Mouse (Mus musculus): ENCODE measurements around the gene Tapt1. TPM values are rescaled to one million over a fixed set of nuclear protein-coding genes. Genes with fewer than 3 reads are reported as not detected.
A peak's percentile ranks its signal among the peaks of the same experiment; 100 is the strongest.

Tapt1 gene
- polyA plus RNA-seq, 1 experiment from 2014 or later: 28.5 TPM

DNA sequence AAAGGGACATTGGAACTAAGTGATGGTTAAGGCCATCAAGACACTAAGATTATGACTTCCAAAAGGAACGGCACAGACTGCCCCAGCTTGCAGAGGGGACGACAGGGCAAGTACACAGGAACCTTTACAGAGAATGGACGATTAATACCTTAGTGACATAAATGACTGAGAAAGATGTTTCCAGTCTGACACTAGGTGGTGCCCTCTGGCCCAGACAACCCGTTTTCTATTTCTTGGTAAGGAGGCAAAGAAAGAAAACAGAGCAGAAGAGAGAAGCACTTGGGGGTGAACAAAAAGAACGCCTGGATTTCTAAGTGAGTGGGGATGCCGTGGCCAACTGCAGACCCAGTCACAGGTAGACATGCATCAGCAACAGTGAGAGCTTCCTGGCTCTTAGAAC is 2.2 kb downstream of the Tapt1 start:
- no peak for ATAC-seq
- H3K9me3 ChIP-seq (ENCODE audit: control insufficient read depth, low read length): no peaks in the 10 kb centered on the region
- H3K27ac ChIP-seq (ENCODE audit: low read depth, low read length): no peak overlapping the region
- no peak overlapping the region for H3K4me3 ChIP-seq (ENCODE audit: low read length)
- H3K36me3 ChIP-seq (ENCODE audit: control insufficient read depth, insufficient read depth, low read length): no peaks in the 10 kb centered on the region
- 20% methylated on average over 6 of the region's 6 CpGs for WGBS
- H3K4me2 ChIP-seq (ENCODE audit: low read length): peak overlapping the region; percentile 62
- H3K4me1 ChIP-seq (ENCODE audit: control insufficient read depth, insufficient read depth, low read depth, low read length): peaks cover 21% of the 10 kb centered on the region
- no peaks in the 10 kb centered on the region for H3K27me3 ChIP-seq (replicated peaks; ENCODE audit: control insufficient read depth, insufficient read depth, low read length)
- H3K9ac ChIP-seq (ENCODE audit: low read depth, low read length): peak overlapping the region; percentile 41; the same call in 1 of the 2 replicates

- no peaks in the 10 kb centered on the region for H3K27me3 ChIP-seq (replicated peaks; ENCODE audit: control insufficient read depth, insufficient read depth, low read length)
- H3K4me2 ChIP-seq (ENCODE audit: low read length): no peak overlapping the region
- no peak overlapping the region for H3K9ac ChIP-seq (ENCODE audit: low read depth, low read length)
- H3K4me3 ChIP-seq (ENCODE audit: low read length): no peak overlapping the region
- H3K36me3 ChIP-seq (ENCODE audit: control insufficient read depth, insufficient read depth, low read length): no peaks in the 10 kb centered on the region
- H3K4me1 ChIP-seq (ENCODE audit: control insufficient read depth, insufficient read depth, low read depth, low read length): peaks cover 21% of the 10 kb centered on the region
- ATAC-seq: no peak
- WGBS: 89% methylated on average over 16 of the region's 16 CpGs
- H3K27ac ChIP-seq (ENCODE audit: low read depth, low read length): no peak overlapping the region
- H3K9me3 ChIP-seq (ENCODE audit: control insufficient read depth, low read length): no peaks in the 10 kb centered on the region
Observed at GRCm38 (mm10) chr5:44223341-44223881, 3.0 kb downstream of the Tapt1 start.

DNA sequence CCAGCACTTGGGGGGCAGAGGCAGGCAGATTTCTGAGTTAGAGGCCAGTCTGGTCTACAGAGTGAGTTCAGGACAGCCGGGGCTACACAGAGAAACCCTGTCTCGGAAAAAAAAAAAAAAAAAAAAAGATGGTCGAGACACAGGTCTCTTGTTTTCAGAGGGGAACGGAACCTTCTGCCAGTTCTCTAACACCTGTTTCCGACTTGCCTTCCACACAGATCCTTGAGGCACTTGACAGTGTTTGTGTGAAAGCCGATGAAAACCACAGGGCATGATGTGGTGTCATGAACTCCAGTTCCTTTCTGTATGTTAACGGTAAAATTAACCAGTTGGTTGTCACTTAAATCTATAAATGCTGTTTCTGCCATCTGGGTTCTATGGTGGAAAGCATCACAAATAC is 6.0 kb downstream of the Tapt1 start:
- WGBS: 86% methylated on average over 7 of the region's 7 CpGs
- Histone ChIP-seq H3K4me3 (ENCODE audit: low read length) (no peak overlapping the region), H3K27ac (ENCODE audit: low read depth, low read length) (no peak overlapping the region), H3K9me3 (ENCODE audit: control insufficient read depth, low read length) (no peaks in the 10 kb centered on the region), H3K36me3 (ENCODE audit: control insufficient read depth, insufficient read depth, low read length) (no peaks in the 10 kb centered on the region), H3K27me3 (replicated peaks; ENCODE audit: control insufficient read depth, insufficient read depth, low read length) (no peaks in the 10 kb centered on the region), H3K4me1 (ENCODE audit: control insufficient read depth, insufficient read depth, low read depth, low read length) (peaks cover 14% of the 10 kb centered on the region), H3K4me2 (ENCODE audit: low read length) (no peak overlapping the region), H3K9ac (ENCODE audit: low read depth, low read length) (no peak overlapping the region)
- ATAC-seq: no peak

- 86% methylated on average over 4 of the region's 4 CpGs for WGBS
- no peak overlapping the region for H3K27ac ChIP-seq (ENCODE audit: low read depth, low read length)
- no peak overlapping the region for H3K4me3 ChIP-seq (ENCODE audit: low read length)
- H3K4me2 ChIP-seq (ENCODE audit: low read length): no peak overlapping the region
- H3K27me3 ChIP-seq (replicated peaks; ENCODE audit: control insufficient read depth, insufficient read depth, low read length): no peaks in the 10 kb centered on the region
- H3K4me1 ChIP-seq (ENCODE audit: control insufficient read depth, insufficient read depth, low read depth, low read length): peaks cover 9% of the 10 kb centered on the region
- no peaks in the 10 kb centered on the region for H3K9me3 ChIP-seq (ENCODE audit: control insufficient read depth, low read length)
- no peak for ATAC-seq
- H3K36me3 ChIP-seq (ENCODE audit: control insufficient read depth, insufficient read depth, low read length): no peaks in the 10 kb centered on the region
- no peak overlapping the region for H3K9ac ChIP-seq (ENCODE audit: low read depth, low read length)
Observed at GRCm38 (mm10) chr5:44219871-44220270, 6.6 kb downstream of the Tapt1 start.

GRCm38 (mm10) chr5:44218483-44218882 is 7.9 kb downstream of the Tapt1 start:
- Histone ChIP-seq H3K4me1 (ENCODE audit: control insufficient read depth, insufficient read depth, low read depth, low read length) (no peaks in the 10 kb centered on the region), H3K27ac (ENCODE audit: low read depth, low read length) (no peak overlapping the region), H3K9me3 (ENCODE audit: control insufficient read depth, low read length) (no peaks in the 10 kb centered on the region), H3K4me3 (ENCODE audit: low read length) (no peak overlapping the region), H3K4me2 (ENCODE audit: low read length) (no peak overlapping the region), H3K9ac (ENCODE audit: low read depth, low read length) (no peak overlapping the region), H3K36me3 (ENCODE audit: control insufficient read depth, insufficient read depth, low read length) (no peaks in the 10 kb centered on the region), H3K27me3 (replicated peaks; ENCODE audit: control insufficient read depth, insufficient read depth, low read length) (no peaks in the 10 kb centered on the region)
- ATAC-seq: no peak
- 91% methylated on average over 4 of the region's 4 CpGs for WGBS

DNA sequence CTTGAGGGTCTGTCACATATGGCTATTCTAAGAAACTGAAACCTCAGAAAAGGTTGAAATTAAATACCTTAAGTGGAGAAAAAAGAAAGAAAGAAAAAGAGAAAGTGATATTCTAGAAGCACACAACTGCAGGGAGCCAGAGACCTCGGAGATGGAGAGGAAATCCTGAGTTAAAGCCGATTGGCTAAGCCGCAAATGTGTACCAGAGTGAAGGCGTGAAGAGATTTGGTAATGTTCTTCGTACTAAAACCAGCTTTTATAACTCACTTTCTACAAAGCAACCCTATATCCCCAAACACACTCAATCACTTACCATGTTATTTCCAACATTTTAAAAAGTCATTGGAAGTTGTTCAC is 8.8 kb downstream of the Tapt1 start:
- 90% methylated on average over 5 of the region's 5 CpGs for WGBS
- Histone ChIP-seq H3K4me3 (ENCODE audit: low read length) (no peak overlapping the region), H3K27me3 (replicated peaks; ENCODE audit: control insufficient read depth, insufficient read depth, low read length) (no peaks in the 10 kb centered on the region), H3K27ac (ENCODE audit: low read depth, low read length) (no peak overlapping the region), H3K4me2 (ENCODE audit: low read length) (no peak overlapping the region), H3K9me3 (ENCODE audit: control insufficient read depth, low read length) (no peaks in the 10 kb centered on the region), H3K36me3 (ENCODE audit: control insufficient read depth, insufficient read depth, low read length) (no peaks in the 10 kb centered on the region), H3K4me1 (ENCODE audit: control insufficient read depth, insufficient read depth, low read depth, low read length) (no peaks in the 10 kb centered on the region), H3K9ac (ENCODE audit: low read depth, low read length) (no peak overlapping the region)
- no peak for ATAC-seq

- no peaks in the 10 kb centered on the region for H3K27me3 ChIP-seq (replicated peaks; ENCODE audit: control insufficient read depth, insufficient read depth, low read length)
- no peak for ATAC-seq
- WGBS: 85% methylated on average over 8 of the region's 8 CpGs
- H3K27ac ChIP-seq (ENCODE audit: low read depth, low read length): no peak overlapping the region
- H3K4me3 ChIP-seq (ENCODE audit: low read length): no peak overlapping the region
- no peaks in the 10 kb centered on the region for H3K9me3 ChIP-seq (ENCODE audit: control insufficient read depth, low read length)
- H3K36me3 ChIP-seq (ENCODE audit: control insufficient read depth, insufficient read depth, low read length): no peaks in the 10 kb centered on the region
- H3K4me2 ChIP-seq (ENCODE audit: low read length): no peak overlapping the region
- H3K4me1 ChIP-seq (ENCODE audit: control insufficient read depth, insufficient read depth, low read depth, low read length): no peaks in the 10 kb centered on the region
- H3K9ac ChIP-seq (ENCODE audit: low read depth, low read length): no peak overlapping the region
Observed at GRCm38 (mm10) chr5:44217041-44217684, 9.3 kb downstream of the Tapt1 start.

- Histone ChIP-seq H3K27ac (ENCODE audit: low read depth, low read length) (no peak overlapping the region), H3K36me3 (ENCODE audit: control insufficient read depth, insufficient read depth, low read length) (no peaks in the 10 kb centered on the region; the same call in 1 of the 2 replicates)
Observed at GRCm38 (mm10) chr5:44215118-44215517, 11.3 kb downstream of the Tapt1 start.

DNA sequence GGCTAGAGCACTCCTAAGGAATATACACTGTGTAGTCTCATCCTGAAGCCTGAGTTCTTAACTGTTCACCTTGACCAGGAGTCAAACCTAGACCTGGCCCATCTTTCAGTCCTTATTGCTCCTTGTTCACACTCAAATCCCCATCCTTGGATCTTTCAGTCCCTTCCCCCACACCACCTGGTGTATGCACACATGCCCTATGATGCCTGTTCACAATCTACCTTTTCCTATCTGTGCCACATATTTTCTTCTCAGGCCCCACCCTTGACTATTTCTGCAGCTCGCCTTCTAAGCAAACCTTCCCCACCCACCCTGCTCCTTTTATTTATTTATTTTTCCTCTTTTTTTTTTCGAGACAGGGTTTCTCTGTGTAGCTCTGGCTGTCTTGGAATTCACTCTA is 12.4 kb downstream of the Tapt1 start:
- no peak overlapping the region for H3K9ac ChIP-seq (ENCODE audit: low read depth, low read length)
- no peak overlapping the region for H3K4me3 ChIP-seq (ENCODE audit: low read length)
- no peak overlapping the region for H3K4me2 ChIP-seq (ENCODE audit: low read length)
- H3K27ac ChIP-seq (ENCODE audit: low read depth, low read length): no peak overlapping the region
- no peaks in the 10 kb centered on the region for H3K9me3 ChIP-seq (ENCODE audit: control insufficient read depth, low read length)
- 87% methylated on average over 2 of the region's 2 CpGs for WGBS
- no peaks in the 10 kb centered on the region for H3K4me1 ChIP-seq (ENCODE audit: control insufficient read depth, insufficient read depth, low read depth, low read length)
- no peaks in the 10 kb centered on the region for H3K27me3 ChIP-seq (replicated peaks; ENCODE audit: control insufficient read depth, insufficient read depth, low read length)
- peaks cover 2% of the 10 kb centered on the region for H3K36me3 ChIP-seq (ENCODE audit: control insufficient read depth, insufficient read depth, low read length)
- no peak for ATAC-seq

More at GRCm38 (mm10) chr5:44215118-44215517, 11.3 kb downstream of the Tapt1 start:
- no peaks in the 10 kb centered on the region for H3K9me3 ChIP-seq (ENCODE audit: control insufficient read depth, low read length)
- H3K4me1 ChIP-seq (ENCODE audit: control insufficient read depth, insufficient read depth, low read depth, low read length): no peaks in the 10 kb centered on the region
- no peak overlapping the region for H3K4me3 ChIP-seq (ENCODE audit: low read length)
- H3K27me3 ChIP-seq (replicated peaks; ENCODE audit: control insufficient read depth, insufficient read depth, low read length): no peaks in the 10 kb centered on the region
- H3K4me2 ChIP-seq (ENCODE audit: low read length): no peak overlapping the region
- no peak for ATAC-seq
- H3K9ac ChIP-seq (ENCODE audit: low read depth, low read length): no peak overlapping the region

Data from hindbrain, embryonic 16.5 days (tissue).